Mouse (Mus musculus) frontal cortex, postnatal 14 days (tissue): ENCODE measurements at regions not wholly inside any gene's neighbourhood (a gene's known extent, or its start where the extent isn't known, plus 50 kb on each side); places are given as distances from the start of the nearest gene placed in this dataset.

ENCODE experiments used
- DNase-seq, 2 experiments: peaks; one replicate each; pipeline ENCODE4 v3.0.0; 2022; ENCODE audit warnings: low spot score in 2 of 2

- DNase-seq: no peak
Observed at GRCm38 (mm10) chr4:64832882-64833281, 291.1 kb upstream of the Pappa start.

- no peak for DNase-seq
Observed at GRCm38 (mm10) chr4:64874521-64874920, 249.5 kb upstream of the Pappa start.

- DNase-seq: no peak
Observed at GRCm38 (mm10) chr4:64876924-64877323, 247.1 kb upstream of the Pappa start.

GRCm38 (mm10) chr4:64897935-64898334, 226.0 kb upstream of the Pappa start:
- no peak for DNase-seq

GRCm38 (mm10) chr4:64901091-64901845, 222.7 kb upstream of the Pappa start:
- no peak for DNase-seq

- no peak for DNase-seq
Observed at GRCm38 (mm10) chr4:64923751-64924150, 200.2 kb upstream of the Pappa start.

GRCm38 (mm10) chr4:64928553-64928952, 195.4 kb upstream of the Pappa start:
- DNase-seq: no peak

GRCm38 (mm10) chr4:64945547-64945946, 178.4 kb upstream of the Pappa start:
- no peak for DNase-seq

GRCm38 (mm10) chr4:64952651-64953050, 171.3 kb upstream of the Pappa start:
- DNase-seq: no peak

- no peak for DNase-seq
Observed at GRCm38 (mm10) chr4:64958843-64959242, 165.1 kb upstream of the Pappa start.

- no peak for DNase-seq
Observed at GRCm38 (mm10) chr4:64961796-64962195, 162.2 kb upstream of the Pappa start.
